Mouse (Mus musculus): ENCODE measurements around the gene Cadm2.

- TF ChIP-seq CTCF (IDR thresholded peaks at IDR 0.05; ENCODE audit: control insufficient read depth, insufficient read depth, insufficient read length) (no peak), MAX (IDR thresholded peaks at IDR 0.05) (no peak)
Measured at GRCm38 (mm10) chr16:66824866-66825265, 795.8 kb downstream of the Cadm2 start.

All from C2C12 (cell line).